Mouse (Mus musculus) brain, embryonic 14.5 days (tissue): ENCODE results near the gene Tbr1.

Source experiments
- CTCF ChIP-seq: fragments of 200-500 bp; IDR thresholded peaks from 2 replicates; pipeline ENCODE4 v1.5.1; 2012; ENCODE audit warnings: inconsistent platforms, mild to moderate bottlenecking, moderate library complexity, borderline replicate concordance; ENCODE audit not compliant: insufficient read depth, insufficient read length; ENCODE audit errors: extremely low read depth
- POLR2A ChIP-seq: fragments of 200-500 bp; IDR thresholded peaks from 2 replicates; pipeline ENCODE4 v1.6.1; 2012; ENCODE audit warnings: mild to moderate bottlenecking, inconsistent platforms, borderline replicate concordance; ENCODE audit not compliant: poor library complexity, insufficient read depth, insufficient read length, severe bottlenecking; ENCODE audit errors: extremely low read depth

GRCm38 (mm10) chr2:61808776-61809175, 6.0 kb downstream of the Tbr1 start:
- TF ChIP-seq POLR2A (no peak), CTCF (no peak)
